12 mouse cellular contexts compared by ENCODE assay signal in genomic region chr13:99184155-99184886, GRCm38 (mm10). TPM values are rescaled to one million over a fixed set of nuclear protein-coding genes. Genes with fewer than 3 reads are reported as not detected.
DNase-seq lines count a peak whose midpoint lies in the region; ATAC-seq and TF ChIP-seq lines count a peak whose summit lies in the region.
"Had no signal": no experiment of that assay in that cellular context is flagged by ENCODE, and none has a peak within 500 bp of the region (broad histone marks: within the 10 kb centered on the region; RNA-seq: fewer than 3 reads in every experiment).

Zfp366 (plus strand) TSS chr13:99184823.

- H3K36me3 ChIP-seq in forebrain, embryonic 10.5 days (replicated peaks): no peaks in the 10 kb centered on the region
- H3K36me3 ChIP-seq in forebrain, embryonic 14.5 days (ENCODE audit: control insufficient read depth, insufficient read depth, low read length): no peaks in the 10 kb centered on the region
- H3K36me3 ChIP-seq in hindbrain, embryonic 13.5 days: no peaks in the 10 kb centered on the region
- H3K36me3 ChIP-seq: embryonic facial prominence, embryonic 12.5 days had no signal

- H3K9me3 ChIP-seq in forebrain, embryonic 10.5 days: no peaks in the 10 kb centered on the region
- no peaks in the 10 kb centered on the region for H3K9me3 ChIP-seq in forebrain, embryonic 14.5 days (replicated peaks; ENCODE audit: control insufficient read depth, low read length)
- no peaks in the 10 kb centered on the region for H3K9me3 ChIP-seq in hindbrain, embryonic 13.5 days
- H3K9me3 ChIP-seq: embryonic facial prominence, embryonic 12.5 days had no signal

- TF ChIP-seq CTCF in lung, adult 2 months (IDR thresholded peaks at IDR 0.05; ENCODE audit: insufficient read depth, low read length): no peak

- no peak for TF ChIP-seq POLR2A in lung, adult 2 months (IDR thresholded peaks at IDR 0.05; ENCODE audit: borderline replicate concordance, extremely low read depth, low read depth, low read length)

- H3K4me3 ChIP-seq in forebrain, embryonic 10.5 days: peak within 1 kb of the TSS; percentile 14; the same call in 1 of the 2 replicates
- no peak within 1 kb of the TSS for H3K4me3 ChIP-seq in forebrain, embryonic 14.5 days (ENCODE audit: low read depth, low read length)
- peak within 1 kb of the TSS; percentile 80 for H3K4me3 ChIP-seq in lung, adult 2 months (replicated peaks; ENCODE audit: extremely low read depth, low read depth, low read length)
- no peak within 1 kb of the TSS for H3K4me3 ChIP-seq in hindbrain, embryonic 13.5 days
- H3K4me3 ChIP-seq: embryonic facial prominence, embryonic 12.5 days had no signal

- H3K9ac ChIP-seq in forebrain, embryonic 14.5 days (ENCODE audit: low read length): no peak within 1 kb of the TSS
- H3K9ac ChIP-seq in hindbrain, embryonic 13.5 days: no peak within 1 kb of the TSS
- H3K9ac ChIP-seq: embryonic facial prominence, embryonic 12.5 days had no signal

- H3K27ac ChIP-seq in forebrain, embryonic 10.5 days: peak within 1 kb of the TSS; percentile 58
- H3K27ac ChIP-seq in forebrain, embryonic 14.5 days (ENCODE audit: low read depth, low read length): no peak within 1 kb of the TSS
- H3K27ac ChIP-seq in hindbrain, embryonic 13.5 days: 0 out of 2 replicates have a peak within 1 kb of the TSS, but pooled peaks have one; percentile 15
- H3K27ac ChIP-seq: embryonic facial prominence, embryonic 12.5 days had no signal

- H3K4me1 ChIP-seq in forebrain, embryonic 10.5 days: peaks cover 11% of the 10 kb centered on the region
- H3K4me1 ChIP-seq in forebrain, embryonic 14.5 days (ENCODE audit: control insufficient read depth, insufficient read depth, low read length): no peaks in the 10 kb centered on the region
- peaks cover 12% of the 10 kb centered on the region for H3K4me1 ChIP-seq in lung, adult 2 months (ENCODE audit: control insufficient read depth, insufficient read depth, low read length)
- 0 out of 2 replicates have a peak, but pooled peaks cover 18% of the 10 kb centered on the region for H3K4me1 ChIP-seq in hindbrain, embryonic 13.5 days (replicated peaks)

- no peak within 1 kb of the TSS for H3K4me2 ChIP-seq in forebrain, embryonic 14.5 days (ENCODE audit: low read length)
- H3K4me2 ChIP-seq in hindbrain, embryonic 13.5 days: no peak within 1 kb of the TSS
- H3K4me2 ChIP-seq: embryonic facial prominence, embryonic 12.5 days had no signal

- no peak for ATAC-seq in forebrain, embryonic 14.5 days
- ATAC-seq in hindbrain, embryonic 13.5 days (ENCODE audit: low FRiP score): no peak

- H3K27me3 ChIP-seq in forebrain, embryonic 10.5 days (ENCODE audit: poor library complexity, severe bottlenecking): no peaks in the 10 kb centered on the region
- H3K27me3 ChIP-seq in forebrain, embryonic 14.5 days (replicated peaks; ENCODE audit: control insufficient read depth, insufficient read depth, low read length): no peaks in the 10 kb centered on the region
- H3K27me3 ChIP-seq in hindbrain, embryonic 13.5 days: no peaks in the 10 kb centered on the region
- H3K27me3 ChIP-seq: embryonic facial prominence, embryonic 12.5 days had no signal

- 63% methylated on average over 11 of the region's 11 CpGs for WGBS in forebrain, embryonic 10.5 days
- WGBS in forebrain, embryonic 14.5 days: 59% methylated on average over 11 of the region's 11 CpGs
- WGBS in lung, adult 2 months: 31% methylated on average over 11 of the region's 11 CpGs
- WGBS in hindbrain, embryonic 13.5 days: 60% methylated on average over 11 of the region's 11 CpGs

- DNase-seq in forebrain, embryonic 10.5 days (ENCODE audit: extremely low spot score, low spot score): no peak
- no peak for DNase-seq in forebrain, embryonic 14.5 days (ENCODE audit: low spot score)
- no peak for DNase-seq in lung, adult 2 months
- DNase-seq in lung, postnatal 14 days: no peak
- peak; percentile 25 for DNase-seq in lung, postnatal 10 days
- no peak for DNase-seq in urinary bladder, adult 2 months (ENCODE audit: low spot score)
- DNase-seq in left cerebral cortex, adult 8-10 months (ENCODE audit: low spot score in 2 of 2): no peak
- DNase-seq: gastrocnemius, postnatal 36 days; right cerebral cortex, postnatal 14 days had no signal

RNA-seq across cellular contexts. Expression of gene Zfp366, which starts in this region (rescaled TPM):
- polyA plus RNA-seq in forebrain, embryonic 10.5 days (2016; fragmentation: Nextera tagmentation; extraction: Ambion mirVana): 0.36 and 0.47 TPM in 2 replicates
- polyA plus RNA-seq in forebrain, embryonic 14.5 days (2014; fragmentation: Nextera tagmentation; extraction: Ambion mirVana): 0.43 and 0.78 TPM in 2 replicates
- 13.6 and 14.5 TPM in 2 replicates for polyA plus RNA-seq in lung, adult 2 months (2012; rRNA removed)
- 0.64 and 0.72 TPM in 2 replicates for polyA plus RNA-seq in hindbrain, embryonic 13.5 days (2015; fragmentation: Nextera tagmentation; extraction: Ambion mirVana)
- polyA plus RNA-seq in urinary bladder, adult 2 months (2012; rRNA removed): 1.1 and 3.0 TPM in 2 replicates
- total RNA-seq in left cerebral cortex, adult 8-10 months (2022): 1 to 10 TPM; 3.1 to 4.1 (median 3.9) TPM
- total RNA-seq: monocyte, adult 5-6 weeks had no signal

Comparison
In these comparisons a context has a peak if more than half of its experiments do, and no peak if none do; other contexts are left out.
1. H3K4me3 ChIP-seq: peak in forebrain, embryonic 10.5 days (single experiment) and lung, adult 2 months (single experiment); none in forebrain, embryonic 14.5 days (single experiment) and hindbrain, embryonic 13.5 days (single experiment).